Mouse (Mus musculus): Measurements from ENCODE around the gene Tmtc4.

Tmtc4 gene

DNA sequence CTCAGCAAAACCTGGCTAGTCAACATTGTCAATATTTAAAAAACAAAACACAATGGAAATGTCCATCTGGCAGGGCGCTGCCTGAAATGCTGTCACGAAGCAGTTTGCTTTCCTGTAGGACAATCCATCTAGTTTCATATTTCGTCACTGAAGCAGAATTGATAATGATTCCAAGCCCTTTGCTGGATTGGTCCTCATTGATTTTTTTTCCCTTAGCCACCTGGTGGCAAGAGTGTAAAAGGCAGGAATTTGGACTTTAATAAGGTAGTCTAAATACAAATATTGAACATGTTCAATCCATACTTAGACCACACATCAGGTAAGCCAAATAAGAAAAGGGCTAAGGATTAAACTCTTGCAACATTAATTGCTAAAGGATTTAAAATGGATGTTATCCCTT, 82.7 kb downstream of the Tmtc4 start:
- DNase-seq: no peak

DNA sequence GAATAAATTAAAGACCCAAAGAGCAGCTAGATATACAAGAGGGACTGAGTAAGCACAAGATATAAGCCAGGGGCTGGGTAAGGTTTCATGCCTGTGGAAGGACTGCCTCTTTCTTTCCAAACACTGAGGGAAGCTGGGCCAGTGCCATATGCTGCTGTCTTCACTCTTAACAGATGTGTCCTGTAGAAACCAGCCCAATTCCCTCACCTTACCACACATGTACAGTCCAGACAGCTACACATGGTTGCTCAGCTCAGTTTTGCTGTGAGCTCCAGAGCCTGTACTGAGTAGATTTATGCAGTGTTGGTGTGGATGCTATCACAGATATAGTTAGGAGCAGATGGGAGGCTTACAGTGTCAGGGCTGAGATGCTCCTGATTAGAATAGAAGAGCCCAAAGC, 83.2 kb downstream of the Tmtc4 start:
- DNase-seq: no peak

- no peak for DNase-seq
Measured at GRCm38 (mm10) chr14:122898550-122898949, 85.3 kb downstream of the Tmtc4 start.

DNA sequence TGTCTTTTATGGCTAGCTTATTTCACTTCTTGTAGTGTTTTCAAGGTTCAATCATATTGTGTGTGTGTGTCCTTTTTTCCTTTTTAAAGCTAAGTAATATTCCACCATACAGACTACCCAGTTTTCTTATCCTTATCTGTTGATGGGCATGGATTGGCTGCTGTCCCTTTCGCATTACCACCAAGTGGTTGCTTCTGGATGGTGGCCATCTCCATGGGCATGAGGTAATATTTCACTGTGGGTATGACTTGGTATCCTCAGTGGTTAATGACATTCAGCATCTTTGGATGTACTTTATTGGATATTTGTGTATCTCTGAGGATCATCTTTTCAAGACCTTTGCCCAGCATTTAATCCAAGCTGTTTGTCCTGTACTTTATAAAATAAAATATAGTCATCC, 87.7 kb downstream of the Tmtc4 start:
- DNase-seq: no peak

- DNase-seq: no peak
Measured at GRCm38 (mm10) chr14:122891470-122891968, 92.3 kb downstream of the Tmtc4 start.

DNA sequence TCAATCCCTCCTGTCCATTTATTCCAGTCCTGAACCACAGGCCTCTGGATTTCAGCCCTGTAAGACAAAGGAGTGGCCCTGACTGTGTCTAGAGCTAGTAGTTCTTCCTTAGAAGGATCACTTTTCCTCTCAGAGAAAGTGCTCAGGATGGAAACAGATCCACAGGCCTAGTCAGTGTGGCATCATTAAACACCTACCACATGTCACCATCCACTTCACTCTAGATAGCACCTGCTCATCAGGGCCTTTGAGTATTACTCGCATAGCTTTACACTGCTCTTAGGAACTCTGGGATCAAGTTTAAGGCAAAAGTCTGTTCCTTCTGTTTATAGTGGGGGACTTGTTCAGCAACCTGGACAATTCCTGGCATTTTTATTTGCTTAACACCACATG, 95.4 kb downstream of the Tmtc4 start:
- DNase-seq: no peak

DNA sequence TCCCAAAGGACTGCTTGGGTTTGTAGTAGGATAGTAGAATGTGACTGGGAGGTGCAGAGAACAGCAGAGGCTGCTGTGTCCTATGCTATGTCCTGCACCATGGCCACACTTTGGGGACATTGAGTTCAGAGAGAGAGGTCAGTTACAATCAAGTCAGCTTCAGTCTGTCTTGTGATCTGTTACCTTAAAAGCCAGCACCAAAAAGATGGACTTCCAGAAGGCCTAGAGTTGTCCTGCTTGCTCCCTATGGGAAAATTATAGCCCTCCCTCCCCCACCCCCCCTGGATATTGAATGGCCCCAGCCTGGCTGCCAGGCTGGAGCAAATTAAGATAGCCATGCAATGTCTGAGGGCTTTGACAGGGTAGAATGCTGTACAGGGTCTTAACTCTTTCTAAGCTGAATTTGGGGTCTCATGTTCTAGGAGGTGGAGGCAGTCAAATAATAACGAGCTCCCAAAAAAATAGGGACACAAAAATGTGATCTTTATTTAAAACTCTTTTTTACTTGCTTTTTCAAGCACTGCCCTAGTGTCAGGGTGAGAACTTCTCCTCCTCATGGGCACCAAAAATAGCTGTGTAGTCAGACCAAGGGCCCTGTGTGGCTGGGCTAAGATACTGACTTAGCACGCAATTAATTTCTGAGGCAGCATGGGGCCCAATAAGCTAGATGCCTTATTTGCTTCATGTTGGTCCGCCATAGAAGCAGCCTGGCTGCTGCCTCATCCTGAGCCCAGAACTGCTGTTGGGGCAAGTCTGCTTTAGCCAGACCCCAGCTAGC, 95.9 kb downstream of the Tmtc4 start:
- no peak for DNase-seq

DNA sequence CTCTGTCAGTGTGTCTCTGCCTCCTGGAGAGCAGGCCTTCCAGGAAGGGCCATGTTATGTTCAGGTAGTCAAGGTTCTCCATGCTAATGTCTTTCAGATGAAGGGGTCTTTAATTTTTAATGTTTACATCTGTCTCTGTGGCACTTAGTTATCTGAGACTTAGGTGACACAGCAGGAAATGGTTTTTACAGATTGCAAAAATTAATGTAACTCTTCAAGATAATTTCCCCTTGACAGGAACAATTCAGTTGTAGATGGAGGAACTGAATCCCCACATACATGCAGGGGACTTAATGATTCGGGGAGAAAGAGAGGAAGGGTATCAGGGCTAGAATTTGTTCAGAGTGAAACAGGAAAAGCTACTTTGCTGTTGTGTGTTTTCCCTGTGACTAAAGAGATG, 96.6 kb downstream of the Tmtc4 start:
- no peak for DNase-seq

DNA sequence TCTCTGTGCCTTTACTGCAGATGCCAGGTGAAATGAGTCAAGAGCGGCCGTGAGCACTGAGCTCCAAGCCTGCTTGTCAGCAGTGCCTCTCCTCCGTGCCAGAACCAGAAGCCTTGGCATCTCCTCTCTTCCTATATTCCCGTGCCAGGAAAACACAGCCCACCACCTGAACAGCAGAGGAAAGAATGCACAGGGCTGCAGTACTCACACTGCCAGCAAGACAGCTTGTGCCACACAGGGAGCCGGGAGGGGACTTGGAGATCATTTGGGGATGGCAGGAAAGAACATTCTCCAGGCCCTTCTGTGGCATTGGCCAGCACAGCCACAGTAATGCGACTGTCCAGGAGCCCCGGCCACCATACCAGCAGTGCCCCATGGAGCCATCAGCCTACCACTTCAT, 97.9 kb downstream of the Tmtc4 start:
- DNase-seq: peak; percentile 98

GRCm38 (mm10) chr14:122883821-122884584, 99.8 kb downstream of the Tmtc4 start:
- peak; percentile 34 for DNase-seq

- DNase-seq: no peak
Measured at GRCm38 (mm10) chr14:122883410-122883806, 100.4 kb downstream of the Tmtc4 start.

GRCm38 (mm10) chr14:122882795-122883409, 100.9 kb downstream of the Tmtc4 start:
- peak; percentile 34 for DNase-seq

DNA sequence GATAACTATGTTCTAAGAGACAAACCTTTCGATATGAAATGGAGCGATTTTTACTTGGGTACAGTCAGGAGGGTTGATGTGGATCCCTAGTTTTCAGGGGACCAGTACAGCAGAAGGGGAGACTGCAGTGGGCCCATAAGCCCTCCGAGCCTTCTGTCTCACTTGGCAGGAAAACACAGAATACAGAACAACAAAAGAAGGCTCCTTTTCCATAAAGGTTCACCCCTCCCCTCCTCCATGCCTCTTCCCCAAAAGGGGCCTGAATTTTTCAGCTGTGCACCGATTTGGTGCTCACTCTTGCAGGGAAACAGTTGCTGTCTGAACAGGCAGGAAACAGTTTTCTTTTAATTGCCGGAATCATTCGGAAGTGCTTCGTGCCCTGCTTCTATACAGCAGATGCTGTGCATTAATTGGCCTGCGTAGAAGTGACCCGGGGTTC, 101.6 kb downstream of the Tmtc4 start:
- DNase-seq: peak; percentile 52

GRCm38 (mm10) chr14:122881699-122882098, 102.1 kb downstream of the Tmtc4 start:
- DNase-seq: peak; percentile 31

GRCm38 (mm10) chr14:122880291-122880690, 103.5 kb downstream of the Tmtc4 start:
- DNase-seq: peak; percentile 41

DNA sequence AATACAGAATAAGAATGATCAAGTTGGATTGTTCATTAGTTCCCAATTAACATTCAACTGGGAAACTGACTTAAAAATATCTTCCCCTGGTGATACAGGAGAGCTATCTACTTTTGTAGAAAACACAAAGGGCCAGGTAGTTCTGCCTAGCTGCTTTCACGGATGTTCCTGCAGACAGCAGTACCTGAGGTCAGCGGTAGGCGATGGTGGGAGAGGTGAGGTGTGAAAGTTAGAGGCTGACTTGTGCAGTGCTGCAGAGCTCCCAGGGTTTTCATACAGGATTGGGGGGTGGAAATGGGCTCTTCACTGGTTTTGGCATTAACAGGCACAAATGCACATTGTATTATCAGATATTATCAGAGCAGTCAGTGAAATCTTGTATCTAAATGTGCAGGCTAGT, 106.0 kb downstream of the Tmtc4 start:
- DNase-seq: peak; percentile 43

GRCm38 (mm10) chr14:122876723-122877122, 107.1 kb downstream of the Tmtc4 start:
- peak; percentile 54 for DNase-seq

DNA sequence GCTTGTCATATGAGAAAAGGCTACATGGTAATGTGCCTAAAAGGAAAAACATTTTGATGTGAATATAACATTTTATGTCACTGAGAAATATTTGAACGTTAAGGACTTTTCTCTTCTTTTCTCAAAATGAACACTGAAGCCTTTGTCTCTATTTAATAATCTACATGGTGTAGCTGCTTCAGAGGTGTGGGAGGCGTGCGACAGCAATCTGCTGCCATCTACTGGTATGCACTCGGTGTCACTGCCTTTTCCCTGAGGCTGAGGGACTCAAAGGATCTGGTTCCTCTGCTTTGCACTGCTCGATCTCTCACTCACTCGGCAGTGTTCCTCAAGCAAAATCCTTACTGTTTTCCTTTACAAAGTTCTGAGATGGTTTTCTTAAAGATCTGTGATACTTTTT, 107.7 kb downstream of the Tmtc4 start:
- DNase-seq: peak; percentile 87

DNA sequence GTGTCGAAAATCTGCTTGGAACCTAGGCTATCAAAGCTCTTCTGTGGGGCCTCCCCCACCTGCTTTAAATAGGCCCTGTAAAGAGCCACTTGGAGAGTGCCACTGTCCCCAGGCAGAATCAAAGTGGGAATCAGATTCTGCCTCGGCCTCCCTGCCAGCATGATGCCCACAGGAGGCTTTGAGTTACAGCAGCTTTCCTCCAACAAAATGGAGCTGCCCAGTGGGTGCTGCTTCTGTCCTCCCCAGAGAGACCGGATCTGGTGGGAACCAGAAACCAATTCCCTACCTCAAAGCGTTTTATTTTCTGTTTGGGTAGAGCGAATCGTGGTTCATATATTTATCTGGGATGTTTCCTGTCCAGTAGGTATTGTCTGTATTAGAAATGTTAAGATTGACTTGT, 108.2 kb downstream of the Tmtc4 start:
- peak; percentile 41 for DNase-seq

GRCm38 (mm10) chr14:122875056-122875455, 108.8 kb downstream of the Tmtc4 start:
- peak; percentile 60 for DNase-seq

- DNase-seq: no peak
Measured at GRCm38 (mm10) chr14:122872612-122873011, 111.2 kb downstream of the Tmtc4 start.

DNA sequence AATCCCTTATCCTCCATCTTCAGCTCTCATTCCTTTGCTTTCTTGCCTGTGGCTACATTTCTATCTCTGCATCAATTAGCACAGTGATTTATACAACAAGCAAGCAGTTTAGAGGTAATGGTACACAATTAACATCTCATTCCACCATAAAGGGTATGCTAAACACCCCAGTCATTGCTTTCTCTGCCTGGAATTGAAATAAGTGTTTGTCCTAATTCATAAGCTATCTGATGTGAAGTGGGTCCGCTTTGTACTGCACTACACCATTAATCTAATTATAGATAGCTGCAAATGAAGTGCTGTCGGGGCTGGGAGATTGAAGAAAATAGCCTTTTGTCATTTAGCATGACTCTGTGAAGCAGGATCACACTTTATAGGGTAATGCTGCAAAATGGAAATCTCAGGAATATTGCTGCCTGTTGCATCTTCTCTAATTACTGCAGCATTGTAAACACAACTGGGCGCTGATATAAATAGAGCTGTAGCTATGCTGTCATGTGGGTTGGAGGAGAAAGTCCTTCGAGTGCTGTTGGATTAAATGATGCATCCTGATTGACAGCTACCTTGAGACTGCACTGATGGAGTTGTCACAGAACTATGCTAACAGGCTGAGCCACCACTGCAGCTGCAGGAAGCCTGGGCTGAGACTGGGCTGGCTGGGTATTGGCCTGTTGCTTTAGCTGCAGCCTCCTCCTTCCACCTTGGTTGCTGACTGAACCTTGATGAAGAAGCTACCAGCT, 111.8 kb downstream of the Tmtc4 start:
- DNase-seq: no peak

DNA sequence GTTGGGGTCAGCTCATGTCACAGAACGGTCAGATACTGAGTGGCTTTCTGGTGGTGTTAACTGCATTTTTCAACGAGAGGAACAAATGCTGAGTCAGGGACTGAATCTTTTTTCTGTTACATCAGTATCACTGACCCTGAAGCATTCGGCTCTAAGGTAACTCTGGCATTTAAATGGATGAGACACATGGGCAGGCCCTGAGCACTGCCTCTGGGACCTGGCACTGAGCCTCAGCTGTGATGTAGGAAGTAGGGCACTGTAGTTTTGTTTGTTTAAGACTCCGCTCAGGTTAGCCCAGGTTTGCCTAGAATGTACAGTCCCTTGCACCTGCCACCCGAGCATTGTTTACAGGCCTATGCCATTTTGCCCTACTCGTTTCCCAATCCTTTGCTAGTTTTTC, 114.0 kb downstream of the Tmtc4 start:
- no peak for DNase-seq

All from cerebellum, adult 8-10 months (tissue).